Mouse (Mus musculus) bone marrow macrophage, adult 2 months (primary cell): Measurements from ENCODE around the gene Nprl2.

Source experiments
- CTCF ChIP-seq: IDR thresholded peaks from 2 replicates; pipeline ENCODE4 v1.5.1; 2012; ENCODE audit warnings: low read depth, mild to moderate bottlenecking, low read length, moderate library complexity
- POLR2A ChIP-seq: IDR thresholded peaks from 2 replicates; pipeline ENCODE4 v1.6.1; 2012; ENCODE audit warnings: mild to moderate bottlenecking, low read depth, low read length, borderline replicate concordance

DNA sequence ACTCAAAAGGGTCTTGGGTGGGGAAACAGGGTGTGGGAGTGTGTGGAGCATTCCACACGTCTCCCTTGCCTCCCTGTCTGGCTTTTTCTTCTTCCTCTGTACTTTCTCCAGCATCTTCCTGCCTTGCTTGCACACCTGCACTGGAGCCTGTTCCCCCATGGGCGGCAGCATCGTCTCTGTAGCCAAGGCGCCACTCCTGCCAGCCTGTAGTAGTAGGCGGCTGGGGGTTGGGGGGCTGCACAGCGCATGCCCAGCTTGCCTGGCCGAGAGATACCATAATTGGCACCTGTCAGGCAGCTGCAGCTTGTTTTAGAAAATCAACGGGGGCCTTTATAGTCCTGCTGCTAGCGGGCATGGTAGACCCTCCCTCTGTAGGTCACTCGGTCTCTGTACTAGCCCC lies 33.8 kb upstream of the Nprl2 start:
- no peak for TF ChIP-seq CTCF
- no peak for TF ChIP-seq POLR2A
